Mouse (Mus musculus): Measurements from ENCODE around the gene Greb1. TPM values are rescaled to one million over a fixed set of nuclear protein-coding genes. Genes with fewer than 3 reads are reported as not detected.

Gene Greb1
- total and polyA plus RNA-seq, 3 experiments: not detected

- H3K27ac ChIP-seq (ENCODE audit: control insufficient read depth, low read depth, low read length): no peak overlapping the region
- H3K4me1 ChIP-seq (ENCODE audit: control insufficient read depth in 1 of 2, insufficient read depth in 2 of 2, low read length in 2 of 2): no peaks in the 10 kb centered on the region
- DNase-seq (ENCODE audit: low read depth, low spot score): no peak
- peaks cover 0 to 7% of the 10 kb centered on the region in 2 experiments; a peak in 2 of 4 replicates for H3K27me3 ChIP-seq (ENCODE audit: control insufficient read depth in 1 of 2, insufficient read depth in 2 of 2, low read length in 2 of 2)
- H3K36me3 ChIP-seq (ENCODE audit: control insufficient read depth in 1 of 2, insufficient read depth in 2 of 2, low read length in 2 of 2): no peaks in the 10 kb centered on the region
- TF ChIP-seq USF2 (IDR thresholded peaks at IDR 0.05; ENCODE audit: borderline replicate concordance in 1 of 2, insufficient read depth in 1 of 2, low read depth in 1 of 2, low read length in 2 of 2) (no peak), E2F4 (IDR thresholded peaks at IDR 0.05; ENCODE audit: borderline replicate concordance, low read depth, low read length) (no peak), MAZ (IDR thresholded peaks at IDR 0.05; ENCODE audit: low read depth, low read length) (no peak), CHD1 (IDR thresholded peaks at IDR 0.05; ENCODE audit: low read depth, low read length) (no peak), POLR2AphosphoS5 (IDR thresholded peaks at IDR 0.05; ENCODE audit: borderline replicate concordance, low read depth, low read length) (no peak), MAFK (IDR thresholded peaks at IDR 0.05; ENCODE audit: borderline replicate concordance, low read depth, low read length) (no peak), ZKSCAN1 (IDR thresholded peaks at IDR 0.05; ENCODE audit: low read depth, low read length) (no peak), RAD21 (IDR thresholded peaks at IDR 0.05; ENCODE audit: low read depth, low read length) (no peak)
- H3K9me3 ChIP-seq (replicated peaks; ENCODE audit: insufficient read depth, low read length): no peaks in the 10 kb centered on the region
- H3K9ac ChIP-seq (ENCODE audit: control insufficient read depth, low read depth, low read length, poor library complexity, severe bottlenecking): no peak overlapping the region
- H3K79me2 ChIP-seq (ENCODE audit: control insufficient read depth, insufficient read depth, low read length, poor library complexity): no peaks in the 10 kb centered on the region
- no peak overlapping the region for H3K4me3 ChIP-seq (ENCODE audit: control insufficient read depth in 1 of 2, insufficient read depth in 1 of 2, low read depth in 2 of 2, low read length in 2 of 2)
Observed at GRCm38 (mm10) chr12:16644698-16645097, 156.0 kb downstream of the Greb1 start.

GRCm38 (mm10) chr12:16643508-16644345 is 157.0 kb downstream of the Greb1 start:
- Histone ChIP-seq H3K27me3 (ENCODE audit: control insufficient read depth in 1 of 2, insufficient read depth in 2 of 2, low read length in 2 of 2) (peaks cover 0 to 7% of the 10 kb centered on the region in 2 experiments; a peak in 2 of 4 replicates), H3K4me1 (ENCODE audit: control insufficient read depth in 1 of 2, insufficient read depth in 2 of 2, low read length in 2 of 2) (no peaks in the 10 kb centered on the region), H3K9ac (ENCODE audit: control insufficient read depth, low read depth, low read length, poor library complexity, severe bottlenecking) (no peak overlapping the region), H3K79me2 (ENCODE audit: control insufficient read depth, insufficient read depth, low read length, poor library complexity) (no peaks in the 10 kb centered on the region), H3K36me3 (ENCODE audit: control insufficient read depth in 1 of 2, insufficient read depth in 2 of 2, low read length in 2 of 2) (no peaks in the 10 kb centered on the region), H3K27ac (ENCODE audit: control insufficient read depth, low read depth, low read length) (no peak overlapping the region), H3K4me3 (ENCODE audit: control insufficient read depth in 1 of 2, insufficient read depth in 1 of 2, low read depth in 2 of 2, low read length in 2 of 2) (no peak overlapping the region), H3K9me3 (replicated peaks; ENCODE audit: insufficient read depth, low read length) (no peaks in the 10 kb centered on the region)
- DNase-seq (ENCODE audit: low read depth, low spot score): no peak
- TF ChIP-seq CTCF (IDR thresholded peaks at IDR 0.05 in 2 of 3, conservative IDR thresholded peaks at IDR 0.05 in 1 of 3; ENCODE audit: control insufficient read depth in 1 of 3, insufficient read depth in 1 of 3, low read depth in 2 of 3, low read length in 3 of 3, poor library complexity in 1 of 3, severe bottlenecking in 1 of 3): no peak
- no peak for TF ChIP-seq POLR2AphosphoS5 (IDR thresholded peaks at IDR 0.05; ENCODE audit: borderline replicate concordance, low read depth, low read length)
- no peak for TF ChIP-seq MEF2A (IDR thresholded peaks at IDR 0.05; ENCODE audit: extremely low read depth, insufficient replicate concordance, low read depth, low read length, poor library complexity, severe bottlenecking)
- TF ChIP-seq HCFC1 (IDR thresholded peaks at IDR 0.05; ENCODE audit: low read depth, low read length): no peak
- no peak for TF ChIP-seq EP300 (IDR thresholded peaks at IDR 0.05; ENCODE audit: low read depth in 1 of 2, low read length in 2 of 2)
- no peak for TF ChIP-seq SMC3 (IDR thresholded peaks at IDR 0.05; ENCODE audit: low read depth, low read length)
- TF ChIP-seq POLR2A (IDR thresholded peaks at IDR 0.05; ENCODE audit: control insufficient read depth in 1 of 2, insufficient read depth in 1 of 2, low read depth in 1 of 2, low read length in 2 of 2, poor library complexity in 1 of 2): no peak
- no peak for TF ChIP-seq BHLHE40 (IDR thresholded peaks at IDR 0.05; ENCODE audit: borderline replicate concordance, low read depth, low read length)
- TF ChIP-seq GABPA (IDR thresholded peaks at IDR 0.05; ENCODE audit: low read depth, low read length): no peak
- no peak for TF ChIP-seq NELFE (IDR thresholded peaks at IDR 0.05; ENCODE audit: low read depth, low read length)
- no peak for TF ChIP-seq MAZ (IDR thresholded peaks at IDR 0.05; ENCODE audit: low read depth, low read length)
- no peak for TF ChIP-seq NRF1 (IDR thresholded peaks at IDR 0.05; ENCODE audit: insufficient read depth, low read depth, low read length, poor library complexity, severe bottlenecking)
- no peak for TF ChIP-seq RCOR1 (IDR thresholded peaks at IDR 0.05; ENCODE audit: low read depth, low read length)
- no peak for TF ChIP-seq JUND (IDR thresholded peaks at IDR 0.05; ENCODE audit: low read depth, low read length)
- TF ChIP-seq GATA1 (IDR thresholded peaks at IDR 0.05; ENCODE audit: low read depth, low read length): no peak
- no peak for TF ChIP-seq USF2 (IDR thresholded peaks at IDR 0.05; ENCODE audit: borderline replicate concordance in 1 of 2, insufficient read depth in 1 of 2, low read depth in 1 of 2, low read length in 2 of 2)
- no peak for TF ChIP-seq MXI1 (IDR thresholded peaks at IDR 0.05; ENCODE audit: low read depth, low read length)
